Mouse (Mus musculus) brain, adult 2 months (tissue): Measurements from ENCODE around the gene Nbeal1.
A peak's percentile ranks its signal among the peaks of the same experiment; 100 is the strongest.
"Not testable (repeated sequence)": the region's sequence is repeated elsewhere in the genome, so short reads cannot be mapped to it uniquely, and the experiment has no call there.

ENCODE experiments used
- DNase-seq: peaks from one replicate; pipeline ENCODE4 v3.0.0; 2011; ENCODE audit warnings: low read depth, low spot score

Nbeal1 gene

DNA sequence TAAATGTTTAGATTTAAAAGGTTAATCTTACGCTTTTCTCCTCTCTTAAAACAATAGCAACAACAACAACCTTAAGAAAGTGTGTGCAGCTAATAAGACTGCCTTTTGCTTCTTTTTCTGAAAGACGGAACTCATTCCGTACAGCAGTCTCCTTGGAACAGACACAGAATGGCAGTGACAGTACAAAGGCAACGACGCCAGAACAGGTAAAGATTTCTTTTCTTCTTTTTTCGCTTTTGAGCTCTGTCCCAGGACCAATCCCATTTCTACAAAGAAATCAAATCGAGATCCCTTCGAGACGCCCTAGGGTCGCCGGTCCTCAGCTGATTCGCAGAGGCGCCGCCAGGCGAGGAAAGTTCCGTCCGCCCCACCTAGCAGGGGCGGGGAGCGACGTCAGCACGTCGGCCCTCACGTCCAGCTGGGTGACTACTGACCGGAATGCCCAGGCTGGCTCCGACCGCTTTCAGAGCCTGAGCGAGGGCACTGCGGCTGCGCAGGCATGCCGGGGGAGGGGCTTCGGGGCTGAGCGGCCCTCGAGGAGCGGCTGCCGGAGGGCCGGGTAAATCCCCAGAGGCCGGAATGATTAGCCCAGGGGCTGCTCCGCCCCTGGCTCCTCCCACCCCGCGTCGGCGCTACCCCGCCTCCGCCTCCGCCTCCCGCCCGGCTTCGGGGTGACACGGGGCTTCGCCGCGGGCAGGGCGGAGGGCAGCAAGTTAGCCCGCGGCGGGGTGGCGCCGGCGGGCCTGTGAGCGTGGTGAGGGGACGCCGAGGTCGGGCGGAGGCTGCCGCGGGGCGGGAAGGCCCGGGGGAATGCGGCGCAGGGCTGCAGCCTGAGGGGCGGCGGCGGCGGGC lies at the start of gene Nbeal1:
Nbeal1 (plus strand) TSS at position 668 of the 852 bp plus-strand sequence.
- peak; percentile 99 for DNase-seq

DNA sequence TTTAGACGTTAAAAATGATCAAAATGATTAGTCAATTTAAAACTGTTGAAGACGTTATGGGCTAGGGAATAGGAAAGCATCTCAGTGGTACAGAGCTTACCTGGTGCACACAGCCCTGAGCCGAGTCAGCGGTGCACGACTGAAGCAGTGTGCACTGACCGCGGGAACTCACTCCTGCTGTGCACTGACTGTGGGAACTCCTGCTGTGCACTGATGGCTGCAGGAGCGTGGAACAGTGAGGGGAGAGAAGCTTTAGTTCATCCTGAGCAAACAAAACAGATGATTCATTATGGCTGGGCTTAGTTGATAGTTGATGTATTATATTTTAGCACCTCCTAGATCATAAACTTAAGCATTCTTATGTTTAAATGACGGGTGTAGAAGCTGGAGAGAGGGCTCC lies 43.1 kb upstream of the Nbeal1 start:
- no peak for DNase-seq

DNA sequence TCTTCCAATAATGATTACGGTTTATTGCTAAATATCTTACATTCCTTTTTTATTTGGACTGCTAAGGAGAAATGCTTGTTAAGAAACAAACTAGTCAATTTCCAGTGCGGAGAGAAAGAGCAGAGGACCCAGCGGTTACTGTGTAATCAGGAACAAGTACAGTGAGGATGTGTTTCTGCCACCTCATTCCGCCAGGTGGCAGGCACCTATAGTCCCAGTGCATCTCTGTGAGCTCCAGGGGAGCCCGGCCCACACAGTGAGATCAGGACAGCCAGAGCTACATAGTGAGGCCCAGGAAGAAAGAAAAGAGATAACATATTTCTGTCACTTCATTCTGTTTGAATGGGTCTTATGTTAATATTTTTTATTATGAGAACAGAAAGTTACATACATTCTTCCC lies 27.7 kb upstream of the Nbeal1 start:
- peak; percentile 3 for DNase-seq

DNA sequence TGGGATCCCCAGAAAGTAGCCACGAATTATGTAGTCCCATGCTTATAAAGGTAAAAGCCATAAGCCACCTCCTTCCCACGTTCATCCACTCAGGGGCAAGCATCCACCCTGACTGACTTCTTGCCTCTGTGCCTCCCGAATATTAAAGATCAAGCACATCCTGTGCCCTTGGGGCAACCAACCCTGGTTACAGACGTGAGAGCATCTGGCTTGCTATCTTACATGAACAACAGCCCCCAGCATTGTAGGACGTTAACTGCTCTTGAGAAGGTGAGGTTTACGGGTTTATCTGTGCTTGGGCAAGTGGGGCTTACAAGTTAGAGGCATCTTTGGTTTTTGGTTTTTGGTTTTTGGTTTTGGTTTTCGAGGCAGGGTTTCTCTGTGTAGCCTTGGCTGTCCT lies 23.7 kb upstream of the Nbeal1 start:
- no peak for DNase-seq

DNA sequence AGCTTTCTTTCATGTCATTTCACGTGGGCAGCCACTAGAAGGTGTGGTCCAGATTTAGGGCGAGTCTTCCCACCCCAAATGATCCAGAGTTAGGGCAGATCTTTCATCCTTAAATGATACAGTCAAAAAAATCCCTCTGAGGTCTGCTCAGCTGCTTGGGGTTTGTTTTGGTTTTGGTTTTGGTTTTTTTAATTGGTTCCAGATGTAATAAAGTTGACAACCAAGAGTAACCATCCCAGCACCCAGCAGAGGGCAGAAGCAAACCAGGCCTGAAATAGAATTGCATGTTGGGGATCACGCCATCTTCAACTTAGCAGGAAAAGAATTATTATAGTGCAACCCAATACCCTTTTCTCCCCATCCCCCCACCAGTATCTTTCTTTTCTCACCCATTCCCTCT lies 22.0 kb upstream of the Nbeal1 start:
- DNase-seq = peak; percentile 48

DNA sequence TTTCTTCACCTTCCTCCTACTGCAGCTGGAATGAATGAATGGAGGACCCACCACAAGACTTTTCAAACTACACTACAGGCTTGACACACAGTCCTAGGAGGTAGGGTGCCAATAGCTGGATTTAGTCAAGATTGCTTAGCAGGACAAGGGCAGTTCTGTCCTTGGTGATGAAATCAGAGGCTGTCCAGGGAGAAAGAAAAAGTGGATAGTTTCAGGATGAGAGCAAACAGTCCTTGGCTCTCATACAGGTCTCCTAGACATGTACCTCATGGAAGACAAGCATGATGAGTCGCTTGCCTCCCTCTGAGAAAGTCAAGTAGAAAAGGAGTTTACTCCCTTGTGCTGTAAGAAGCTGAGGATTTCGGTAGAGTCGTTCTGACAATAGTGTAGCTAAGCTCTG lies 16.7 kb upstream of the Nbeal1 start:
- DNase-seq = no peak

DNA sequence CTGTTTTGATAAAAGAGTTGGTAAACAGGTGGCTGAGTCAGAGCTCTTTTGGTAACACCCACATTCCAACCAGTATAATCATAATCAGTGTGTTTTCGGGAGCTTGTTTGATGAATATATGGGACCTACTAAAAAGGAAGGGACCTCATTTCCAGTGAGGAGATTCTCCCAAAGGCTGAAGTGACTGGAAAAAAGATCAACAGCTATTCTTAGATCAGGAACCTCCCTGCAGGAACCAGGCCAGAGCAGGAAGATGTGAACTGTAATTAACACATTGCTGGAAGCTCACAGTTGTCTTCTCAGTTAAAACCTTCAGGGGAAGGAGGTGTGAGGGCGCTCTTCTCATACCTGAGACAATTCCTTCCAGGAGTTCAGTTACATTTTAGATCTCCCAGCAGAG lies 10.8 kb upstream of the Nbeal1 start:
- peak; percentile 29 for DNase-seq

DNA sequence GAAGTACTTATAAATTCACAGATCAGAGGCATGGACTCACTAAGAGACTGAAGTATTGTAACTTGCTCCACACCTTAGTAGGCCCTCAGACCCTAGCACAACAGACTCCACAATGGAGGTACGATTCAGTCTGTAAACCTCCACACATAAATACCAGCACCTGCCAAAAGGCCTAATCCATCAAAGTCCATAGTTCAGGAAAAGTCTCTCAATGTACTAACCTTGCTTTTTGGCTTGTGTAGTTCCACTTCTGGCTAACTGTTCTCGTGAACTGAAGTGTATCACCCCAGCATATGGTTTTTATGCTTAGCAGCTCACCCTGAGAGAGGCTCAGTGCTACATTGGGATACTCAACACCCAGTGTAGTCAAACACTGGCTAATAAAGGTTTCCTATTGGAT lies 10.1 kb upstream of the Nbeal1 start:
- DNase-seq = no peak

DNA sequence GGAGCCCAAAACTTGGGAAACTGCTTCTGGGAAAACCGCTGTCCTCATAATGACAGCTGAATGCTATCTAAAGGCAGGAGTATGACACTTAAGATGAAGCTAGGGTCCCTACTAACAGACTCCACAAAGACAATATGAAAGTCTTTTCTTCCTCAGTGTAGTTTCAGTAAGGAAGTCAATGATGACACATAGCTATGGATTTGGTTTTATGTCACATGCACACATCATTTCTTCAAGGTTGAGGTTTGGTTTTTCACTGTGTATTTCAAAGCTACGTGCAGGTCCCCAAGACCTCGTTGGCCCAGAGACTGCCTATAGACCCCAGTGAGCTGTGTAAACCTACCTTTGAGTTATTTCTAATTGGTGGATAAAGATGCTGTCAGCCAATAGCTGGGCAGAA lies 7.3 kb upstream of the Nbeal1 start:
- DNase-seq = no peak

DNA sequence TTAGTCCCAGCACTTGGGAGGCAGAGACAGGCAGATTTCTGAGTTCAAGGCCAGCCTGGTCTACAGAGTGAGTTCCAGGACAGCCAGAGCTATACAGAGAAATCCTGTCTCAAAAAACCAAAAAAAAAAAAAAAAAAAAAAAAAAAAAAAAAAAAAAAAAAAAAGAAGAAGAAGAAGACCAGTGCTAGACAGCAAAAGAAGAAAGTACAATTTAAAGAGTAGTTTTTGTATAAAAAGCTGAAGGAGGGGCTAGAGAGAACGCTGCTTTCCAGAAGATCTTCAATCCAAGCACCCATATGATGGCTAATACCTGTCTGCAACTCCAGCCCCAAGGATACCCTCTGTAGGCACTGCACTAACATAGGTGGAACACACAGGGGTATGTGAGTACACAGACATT lies 2.6 kb upstream of the Nbeal1 start:
- DNase-seq = not testable (repeated sequence)

DNA sequence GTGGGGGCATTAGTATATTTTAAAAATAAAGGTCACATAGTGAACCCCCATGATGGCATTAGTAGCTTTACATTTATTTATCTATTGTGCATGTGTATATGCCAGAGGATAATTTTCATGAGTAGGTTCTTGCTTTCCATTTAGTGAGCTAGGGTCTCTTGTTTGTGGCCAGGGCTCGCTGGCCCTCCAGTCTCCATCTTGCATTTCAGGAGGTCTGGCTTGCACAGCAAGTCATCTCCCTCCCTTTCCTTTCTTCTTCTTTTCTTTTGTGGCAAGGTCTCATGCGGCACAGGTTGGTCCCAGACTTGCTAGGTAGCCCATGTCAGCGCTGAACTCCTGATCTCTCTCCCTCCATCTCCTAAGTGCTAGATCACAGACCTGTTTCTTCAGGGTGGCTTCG lies 1.0 kb upstream of the Nbeal1 start:
- DNase-seq = peak; percentile 17

DNA sequence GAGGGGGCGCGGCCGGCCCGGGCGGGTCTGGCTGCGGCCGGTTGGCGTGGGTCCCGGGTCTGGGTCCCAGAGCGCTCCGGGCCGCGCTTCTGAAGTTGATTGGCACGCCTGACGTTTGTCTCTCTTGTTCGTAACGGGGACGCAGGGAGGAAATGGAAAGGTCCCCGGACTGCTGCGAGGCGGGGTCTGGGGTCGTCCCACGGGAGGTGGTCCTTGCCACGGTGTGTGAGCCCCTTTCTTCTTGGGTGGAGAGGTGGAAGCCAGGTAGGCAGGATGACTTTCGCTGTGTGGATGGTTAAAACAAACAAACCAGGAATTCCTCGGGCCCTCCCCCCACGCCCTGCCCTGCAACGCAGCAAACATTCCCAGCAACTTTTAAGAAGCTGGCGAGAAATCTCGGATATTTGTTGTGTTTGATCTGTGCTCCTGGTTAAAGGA lies 404 bp downstream of the Nbeal1 start:
- peak; percentile 23 for DNase-seq

DNA sequence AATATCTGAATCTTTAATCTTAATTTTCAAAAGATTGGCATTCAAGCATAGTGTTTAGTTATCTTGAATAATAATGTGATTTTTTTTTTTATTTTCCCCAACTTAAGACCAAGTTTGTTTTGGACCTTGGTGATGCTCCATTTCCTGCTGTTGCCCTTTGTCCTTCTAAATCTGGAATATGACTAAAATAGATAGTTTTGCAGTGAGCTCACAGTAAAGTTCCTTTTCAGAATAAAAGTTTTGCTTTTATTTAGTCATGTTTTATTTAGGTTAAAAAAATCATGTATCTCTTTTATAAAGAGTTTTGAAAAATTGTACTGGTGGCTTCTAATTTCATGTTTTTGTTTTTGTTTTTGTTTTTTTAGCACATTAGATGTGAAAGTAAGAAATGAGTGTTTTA lies 8.1 kb downstream of the Nbeal1 start:
- no peak for DNase-seq

DNA sequence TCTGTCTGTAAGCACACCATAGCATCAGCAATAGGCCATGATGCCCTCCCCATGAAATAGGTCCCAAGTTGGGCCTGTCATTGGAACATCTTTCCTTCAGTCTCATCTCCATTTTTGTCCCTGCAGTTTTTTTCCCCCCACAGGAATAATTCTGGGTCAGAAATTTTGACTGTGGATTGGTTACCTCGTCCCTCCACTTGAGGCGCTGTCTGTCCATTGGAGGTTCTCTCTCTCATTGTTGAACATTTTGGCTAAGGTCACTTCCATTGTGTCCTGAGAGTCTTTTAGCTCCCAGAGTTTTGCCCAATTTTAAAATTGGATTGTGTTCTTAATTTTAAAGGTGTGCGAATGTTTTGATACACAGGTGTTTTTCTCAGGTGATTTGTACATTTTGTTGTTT lies 16.4 kb downstream of the Nbeal1 start:
- no peak for DNase-seq

DNA sequence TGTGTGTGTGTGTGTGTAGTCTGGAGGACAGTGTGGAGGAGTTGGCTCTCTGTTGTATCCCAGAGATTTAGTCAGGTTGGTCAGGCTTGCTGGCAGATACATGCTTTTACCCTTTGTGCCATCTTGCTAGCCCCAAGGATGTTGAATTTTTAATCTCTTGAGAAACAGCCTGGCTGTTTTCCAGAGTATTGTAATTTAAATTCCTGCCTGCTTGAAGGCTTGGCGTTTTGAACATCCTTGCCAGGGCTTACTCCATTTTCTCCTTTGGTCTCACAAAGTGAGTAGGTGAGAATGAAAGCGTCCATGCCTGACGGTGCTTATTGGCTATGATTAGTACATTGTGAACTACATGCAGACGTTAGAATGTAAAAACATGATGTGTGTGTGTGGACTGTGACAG lies 18.6 kb downstream of the Nbeal1 start:
- DNase-seq = peak; percentile 10

DNA sequence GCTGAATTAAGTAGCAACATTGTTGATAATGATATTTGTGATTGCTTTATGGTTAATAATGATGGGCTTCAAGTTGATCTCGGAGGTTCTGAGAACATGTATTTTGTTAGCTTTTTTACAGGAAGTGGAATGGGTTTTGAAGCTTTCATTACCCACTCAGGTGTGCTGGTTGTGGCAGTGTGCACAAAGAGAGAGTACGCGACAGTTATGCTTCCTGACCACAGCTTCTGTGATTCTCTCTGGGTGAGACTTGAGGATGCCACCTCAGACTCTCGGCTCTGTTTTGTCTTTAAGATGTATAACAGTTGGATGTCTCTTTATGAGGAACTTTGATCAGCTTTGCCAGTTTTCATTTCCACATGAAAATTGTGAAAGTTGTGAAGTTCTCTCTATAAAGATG lies 55.9 kb downstream of the Nbeal1 start:
- DNase-seq = no peak

DNA sequence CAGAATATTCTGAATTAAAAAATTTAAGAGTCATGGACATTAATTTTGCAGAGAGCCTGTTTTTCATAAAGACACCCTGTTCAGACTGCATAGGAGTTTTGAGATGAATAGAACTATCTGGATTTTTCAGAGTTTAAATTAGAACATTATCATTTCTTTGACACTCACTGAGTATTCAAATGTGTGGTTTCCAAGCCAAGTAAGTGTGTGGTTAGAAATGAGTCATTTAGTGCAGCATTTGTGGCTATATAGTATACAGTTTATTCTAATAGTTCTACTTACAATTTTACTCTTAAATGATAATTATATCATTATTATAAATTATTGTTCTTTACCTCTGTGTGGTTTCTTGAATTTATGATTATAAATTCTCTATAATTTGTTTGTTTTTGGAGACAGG lies 60.0 kb downstream of the Nbeal1 start:
- DNase-seq = no peak

DNA sequence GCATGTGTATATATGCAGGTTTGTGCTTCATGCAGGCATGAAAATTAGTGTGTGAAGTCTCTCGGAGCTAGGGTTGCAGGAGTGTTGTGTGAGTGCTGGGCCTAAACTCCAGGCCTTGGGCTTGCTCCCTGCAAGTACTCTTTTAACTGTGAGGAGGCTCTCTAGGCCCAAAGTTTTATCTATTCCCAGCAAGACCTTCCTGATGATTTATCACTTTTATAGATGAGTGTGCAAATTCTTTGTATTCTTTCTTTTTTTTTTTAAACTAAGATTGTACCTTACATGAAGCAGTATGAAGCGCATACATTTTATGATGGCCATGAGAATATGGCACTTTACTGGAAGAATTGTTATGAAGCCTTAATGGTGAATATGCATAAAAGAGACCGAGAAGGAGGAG lies 87.7 kb downstream of the Nbeal1 start:
- no peak for DNase-seq

DNA sequence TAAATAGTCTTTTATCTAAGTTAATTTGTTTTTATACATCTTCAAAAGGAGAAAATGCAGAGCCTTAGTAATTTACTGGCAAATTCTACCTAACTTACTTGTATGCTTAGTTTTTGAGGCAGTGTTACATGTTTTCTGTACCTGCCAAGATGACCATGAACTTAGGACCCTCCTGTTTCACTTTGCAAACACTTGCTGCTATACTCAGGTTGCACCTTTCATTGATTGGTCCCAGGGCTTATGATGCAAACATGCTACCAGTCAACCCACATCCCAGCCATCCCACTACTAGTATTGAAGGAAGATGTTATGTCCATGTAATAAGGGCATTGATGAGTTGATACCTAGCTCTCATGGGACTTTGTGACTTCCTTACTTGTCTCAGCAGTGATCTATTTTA lies 88.9 kb downstream of the Nbeal1 start:
- DNase-seq = no peak

DNA sequence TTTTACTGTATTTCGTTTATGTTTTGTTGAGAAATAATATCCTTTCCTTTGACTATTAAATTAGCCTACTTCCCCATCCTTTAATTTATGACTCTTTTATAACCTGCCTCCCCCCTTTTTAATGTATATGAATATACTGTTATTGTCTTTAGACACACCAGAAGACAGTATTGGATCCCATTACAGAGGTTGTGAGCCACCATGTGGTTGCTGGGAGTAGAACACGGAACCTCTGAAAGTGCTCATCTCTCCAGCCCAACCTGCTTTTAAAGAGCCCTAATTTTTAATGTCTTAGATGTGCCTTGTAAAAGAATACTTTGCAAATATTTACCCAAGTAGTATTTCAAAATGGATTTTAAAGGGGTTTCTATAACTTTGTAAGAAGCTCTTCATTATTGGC lies 92.1 kb downstream of the Nbeal1 start:
- peak; percentile 34 for DNase-seq

DNA sequence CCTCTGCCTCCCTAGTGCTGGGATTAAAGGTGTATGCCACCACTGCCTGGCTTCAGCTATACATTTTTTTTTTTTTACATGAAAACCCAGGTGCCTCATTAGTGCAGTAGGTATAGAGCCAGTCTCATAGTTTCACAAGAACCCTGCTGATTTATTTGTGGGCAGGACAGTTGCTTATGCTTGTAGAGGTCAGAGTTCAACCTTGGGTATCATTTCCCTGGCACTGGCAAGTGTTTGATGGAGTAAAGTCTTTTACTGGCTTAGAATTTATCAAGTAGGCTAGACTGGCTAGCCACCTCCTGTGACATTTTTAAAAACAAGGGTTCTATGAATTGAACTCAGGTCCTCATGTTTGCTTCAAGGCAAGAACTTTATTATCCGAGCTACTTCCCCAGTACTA lies 113.5 kb downstream of the Nbeal1 start:
- no peak for DNase-seq

DNA sequence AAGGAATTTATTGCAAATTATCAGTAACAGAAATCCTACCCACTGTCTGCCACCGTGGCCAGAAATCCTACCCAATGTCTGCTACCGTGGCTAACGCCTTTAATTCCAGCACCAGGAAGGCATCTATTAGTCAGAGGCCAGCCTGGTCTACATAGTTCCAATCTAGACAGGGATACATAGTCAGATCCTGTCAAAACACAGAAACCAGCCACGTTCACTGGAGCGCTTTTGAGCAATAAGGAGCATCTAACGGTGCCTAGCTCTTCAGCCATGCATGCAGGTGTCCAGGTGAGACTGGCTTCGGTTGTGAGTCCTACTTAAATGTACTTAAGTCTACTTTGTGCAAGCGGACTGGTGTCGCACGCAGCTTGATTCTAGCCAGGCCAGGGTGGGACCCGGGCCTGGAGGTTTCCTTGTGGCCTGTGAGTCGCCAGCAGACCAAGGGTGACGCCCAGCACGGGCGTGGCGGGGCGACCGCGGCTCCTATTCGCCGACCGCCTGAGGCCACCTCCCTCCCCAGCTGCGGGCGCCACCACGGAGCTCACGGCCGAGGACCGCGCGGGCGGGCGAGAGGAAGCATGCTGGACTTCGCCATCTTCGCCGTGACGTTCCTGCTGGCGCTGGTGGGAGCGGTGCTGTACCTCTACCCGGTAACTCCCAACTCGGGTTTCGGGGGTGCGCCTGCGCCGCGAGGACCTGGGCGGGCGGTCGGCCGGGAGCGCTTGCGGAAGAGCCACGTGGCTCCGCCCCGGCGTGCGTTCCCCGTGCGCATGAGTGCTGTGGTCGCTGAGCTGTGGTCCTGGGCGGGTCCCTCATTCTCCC lies 162.6 kb downstream of the Nbeal1 start, which contains the start of gene Cyp20a1:
Cyp20a1 (plus strand) TSS at position 516 of the 822 bp plus-strand sequence.
- DNase-seq = peak; percentile 97
